Mouse (Mus musculus): ENCODE measurements around the gene Prss43. TPM values are rescaled to one million over a fixed set of nuclear protein-coding genes. Genes with fewer than 3 reads are reported as not detected.

Prss43 gene
- polyA plus RNA-seq, 1 experiment = not detected

GRCm38 (mm10) chr9:110879998-110880561 is 53.6 kb downstream of the Prss43 start, which contains the start of gene Tmie:
Gene Tmie, minus strand, starts transcription at chr9:110880113.
- Histone ChIP-seq H3ac (ENCODE audit: control insufficient read depth, insufficient read length, low read depth) (no peak within 1 kb of the TSS), H3K36me3 (ENCODE audit: control insufficient read depth, insufficient read depth) (no peaks in the 10 kb centered on the region), H3K27me3 (ENCODE audit: control insufficient read depth, insufficient read depth, insufficient read length) (no peaks in the 10 kb centered on the region), H3K79me3 (ENCODE audit: low read depth) (no peaks in the 10 kb centered on the region), H3K4me3 (ENCODE audit: insufficient read depth, poor library complexity, severe bottlenecking) (peak within 1 kb of the TSS; percentile 25), H3K79me2 (ENCODE audit: control insufficient read depth, insufficient read depth) (no peaks in the 10 kb centered on the region)
- TF ChIP-seq CTCF (IDR thresholded peaks at IDR 0.05; ENCODE audit: control insufficient read depth, insufficient read depth, insufficient read length) (no peak), CEBPB (IDR thresholded peaks at IDR 0.05; ENCODE audit: low read depth) (no peak), USF1 (IDR thresholded peaks at IDR 0.05; ENCODE audit: low read depth) (no peak)

DNA sequence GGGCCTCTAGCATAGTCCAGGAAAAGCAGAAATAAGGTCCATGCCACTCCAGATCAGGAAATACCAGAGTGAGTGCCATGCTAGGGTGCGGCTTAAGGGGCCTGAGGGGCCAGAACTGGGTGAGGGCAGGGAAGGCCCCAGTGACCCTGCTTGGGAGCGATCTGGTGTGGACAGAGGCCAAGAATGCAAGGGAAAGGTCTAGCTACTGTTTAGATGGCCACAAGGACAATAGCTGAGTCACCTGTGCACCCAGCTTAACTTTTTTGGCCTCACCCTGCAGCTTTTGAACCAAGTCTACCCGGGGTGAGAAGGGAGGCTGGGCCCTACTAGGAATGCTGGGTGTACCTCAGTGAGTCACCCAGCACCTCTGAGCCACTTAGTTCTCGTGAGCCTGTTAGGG is 54.3 kb downstream of the Prss43 start:
- Histone ChIP-seq H3K4me3 (ENCODE audit: insufficient read depth, poor library complexity, severe bottlenecking) (peak overlapping the region; percentile 25), H3K27me3 (ENCODE audit: control insufficient read depth, insufficient read depth, insufficient read length) (no peaks in the 10 kb centered on the region)

More for the DNA sequence above, 54.3 kb downstream of the Prss43 start:
- H3K79me2 ChIP-seq (ENCODE audit: control insufficient read depth, insufficient read depth) = no peaks in the 10 kb centered on the region
- no peaks in the 10 kb centered on the region for H3K79me3 ChIP-seq (ENCODE audit: low read depth)
- no peaks in the 10 kb centered on the region for H3K36me3 ChIP-seq (ENCODE audit: control insufficient read depth, insufficient read depth)
- TF ChIP-seq USF1 (IDR thresholded peaks at IDR 0.05; ENCODE audit: low read depth) (no peak), CEBPB (IDR thresholded peaks at IDR 0.05; ENCODE audit: low read depth) (no peak), MYOD1 (IDR thresholded peaks at IDR 0.05; ENCODE audit: control insufficient read depth, insufficient read length, low read depth) (no peak), MAX (IDR thresholded peaks at IDR 0.05) (no peak), FOSL1 (IDR thresholded peaks at IDR 0.05; ENCODE audit: insufficient read depth, low read length, poor library complexity, severe bottlenecking) (no peak), CTCF (IDR thresholded peaks at IDR 0.05; ENCODE audit: control insufficient read depth, insufficient read depth, insufficient read length) (no peak), MYOG (IDR thresholded peaks at IDR 0.05; ENCODE audit: control insufficient read depth, extremely low read depth, insufficient read length) (no peak)
- no peak overlapping the region for H3ac ChIP-seq (ENCODE audit: control insufficient read depth, insufficient read length, low read depth)

Other genes with a start within 250 kb of the Prss43 start
- 87.7 TPM for gene Nradd, start 202.2 kb upstream of the Prss43 start, polyA plus RNA-seq (2012; fragmentation: generic; extraction: Trizol)
- gene Nbeal2, start 172.5 kb upstream of the Prss43 start, polyA plus RNA-seq (2012; fragmentation: generic; extraction: Trizol) = 3.3 TPM
- 86.7 TPM for gene Ccdc12, start 170.2 kb upstream of the Prss43 start, polyA plus RNA-seq (2012; fragmentation: generic; extraction: Trizol)
- not detected for gene Myl3, start 84.8 kb upstream of the Prss43 start, polyA plus RNA-seq (2012; fragmentation: generic; extraction: Trizol)
- 0.12 TPM for gene Pth1r, start 79.5 kb upstream of the Prss43 start, polyA plus RNA-seq (2012; fragmentation: generic; extraction: Trizol)
- gene Prss42, start 28.5 kb upstream of the Prss43 start, polyA plus RNA-seq (2012; fragmentation: generic; extraction: Trizol) = not detected
- not detected for gene Prss44, start 12.7 kb upstream of the Prss43 start, polyA plus RNA-seq (2012; fragmentation: generic; extraction: Trizol)
- gene Prss45, start 7.9 kb downstream of the Prss43 start, polyA plus RNA-seq (2012; fragmentation: generic; extraction: Trizol) = not detected
- 0.12 TPM for gene Prss46, start 17.8 kb downstream of the Prss43 start, polyA plus RNA-seq (2012; fragmentation: generic; extraction: Trizol)
- 0.04 TPM for gene Prss50, start 31.3 kb downstream of the Prss43 start, polyA plus RNA-seq (2012; fragmentation: generic; extraction: Trizol)
- gene Als2cl, start 53.2 kb downstream of the Prss43 start, polyA plus RNA-seq (2012; fragmentation: generic; extraction: Trizol) = 2.6 TPM
- gene Tmie, start 53.4 kb downstream of the Prss43 start, polyA plus RNA-seq (2012; fragmentation: generic; extraction: Trizol) = not detected
- gene Fam240a, start 90.2 kb downstream of the Prss43 start, polyA plus RNA-seq (2012; fragmentation: generic; extraction: Trizol) = not detected
- not detected for gene Tdgf1, start 119.5 kb downstream of the Prss43 start, polyA plus RNA-seq (2012; fragmentation: generic; extraction: Trizol)
- 0.01 TPM for gene Lrrc2, start 124.9 kb downstream of the Prss43 start, polyA plus RNA-seq (2012; fragmentation: generic; extraction: Trizol)
- not detected for gene Rtp3, start 163.9 kb downstream of the Prss43 start, polyA plus RNA-seq (2012; fragmentation: generic; extraction: Trizol)
- not detected for gene Ltf, start 192.6 kb downstream of the Prss43 start, polyA plus RNA-seq (2012; fragmentation: generic; extraction: Trizol)
- not detected for gene Ccrl2, start 230.8 kb downstream of the Prss43 start, polyA plus RNA-seq (2012; fragmentation: generic; extraction: Trizol)

Data from C2C12 (cell line).